Mouse (Mus musculus) midbrain, embryonic 16.5 days (tissue): Measurements from ENCODE around the gene Sema6b. TPM values are rescaled to one million over a fixed set of nuclear protein-coding genes. Genes with fewer than 3 reads are reported as not detected.
"Not testable (repeated sequence)": the region's sequence is repeated elsewhere in the genome, so short reads cannot be mapped to it uniquely, and the experiment has no call there.

Source experiments
- ATAC-seq: fragments of 200-750 bp; cut with Nextera tagmentation; 2 replicates; pipeline ENCODE4 v1.8.0; 2017; ENCODE audit warnings: moderate TSS enrichment
- H3K27ac ChIP-seq: fragments of 300-500 bp; sonication (generic); 2 replicates; pipeline ENCODE4 v1.5.1; 2014; ENCODE audit warnings: mild to moderate bottlenecking, low read length, mixed read lengths
- H3K27me3 ChIP-seq: fragments of 300-500 bp; sonication (generic); 2 replicates; pipeline ENCODE4 v1.6.1; 2014; ENCODE audit warnings: low read depth, low read length, mixed read lengths; ENCODE audit not compliant: control insufficient read depth, insufficient read depth
- H3K36me3 ChIP-seq: fragments of 300-500 bp; sonication (generic); 2 replicates; pipeline ENCODE4 v1.6.1; 2014; ENCODE audit warnings: mild to moderate bottlenecking, low read length, moderate library complexity, mixed read lengths; ENCODE audit not compliant: control insufficient read depth, insufficient read depth
- H3K4me1 ChIP-seq: fragments of 300-500 bp; sonication (generic); 2 replicates; pipeline ENCODE4 v1.6.1; 2014; ENCODE audit warnings: mild to moderate bottlenecking, low read length, mixed read lengths; ENCODE audit not compliant: control insufficient read depth, insufficient read depth
- H3K4me2 ChIP-seq: fragments of 300-500 bp; sonication (generic); 2 replicates; pipeline ENCODE4 v1.6.1; 2014; ENCODE audit warnings: mild to moderate bottlenecking, low read length, mixed read lengths
- H3K4me3 ChIP-seq: fragments of 300-500 bp; sonication (generic); 2 replicates; pipeline ENCODE4 v1.5.1; 2014; ENCODE audit warnings: low read depth, mild to moderate bottlenecking, low read length, moderate library complexity, mixed read lengths
- H3K9ac ChIP-seq: fragments of 300-500 bp; sonication (generic); 2 replicates; pipeline ENCODE4 v1.6.1; 2014; ENCODE audit warnings: low read depth, low read length, mixed read lengths
- H3K9me3 ChIP-seq: fragments of 300-500 bp; sonication (generic); replicated peaks from 2 replicates; pipeline ENCODE4 v1.6.1; 2014; ENCODE audit warnings: mild to moderate bottlenecking, low read length, mixed read lengths; ENCODE audit not compliant: control insufficient read depth, poor library complexity, severe bottlenecking
- WGBS: fragments of 180-500 bp; shearing (Covaris S2); extraction: QIAGEN DNeasy Blood & Tissue Kit; methylation state at CpG from one replicate; pipeline ENCODE4 v1.1.7; 2014; 5-methylcytosine and 5-hydroxymethylcytosine counted together
- polyA plus RNA-seq: library from polyadenylated mRNA; unstranded; fragments of >200 nt; fragmentation: Nextera tagmentation; extraction: Ambion mirVana; gene quantifications from 2 replicates; pipeline ENCODE4 v1.2.1, GENCODE M21; 2015

The Sema6b gene
- polyA plus RNA-seq, 1 experiment from 2014 or later: 13.2 TPM

- Histone ChIP-seq H3K4me1 (0 out of 2 replicates have a peak, but pooled peaks cover 3% of the 10 kb centered on the region), H3K27ac (no peak overlapping the region), H3K27me3 (no peaks in the 10 kb centered on the region), H3K36me3 (no peaks in the 10 kb centered on the region), H3K4me3 (no peak overlapping the region), H3K4me2 (no peak overlapping the region), H3K9ac (no peak overlapping the region), H3K9me3 (no peaks in the 10 kb centered on the region)
- 73% methylated on average over 3 of the region's 3 CpGs for WGBS
- ATAC-seq: no peak; the same call in 1 of the 2 replicates
These were observed 27.4 kb downstream of the Sema6b start for GRCm38 (mm10) chr17:56112743-56113142.

GRCm38 (mm10) chr17:56111864-56112263 is 28.3 kb downstream of the Sema6b start:
- Histone ChIP-seq H3K4me2 (no peak overlapping the region), H3K27me3 (no peaks in the 10 kb centered on the region), H3K4me1 (no peaks in the 10 kb centered on the region), H3K27ac (no peak overlapping the region), H3K9me3 (no peaks in the 10 kb centered on the region), H3K4me3 (no peak overlapping the region), H3K36me3 (no peaks in the 10 kb centered on the region), H3K9ac (no peak overlapping the region)
- 43% methylated on average over 5 of the region's 5 CpGs for WGBS
- ATAC-seq: no peak

DNA sequence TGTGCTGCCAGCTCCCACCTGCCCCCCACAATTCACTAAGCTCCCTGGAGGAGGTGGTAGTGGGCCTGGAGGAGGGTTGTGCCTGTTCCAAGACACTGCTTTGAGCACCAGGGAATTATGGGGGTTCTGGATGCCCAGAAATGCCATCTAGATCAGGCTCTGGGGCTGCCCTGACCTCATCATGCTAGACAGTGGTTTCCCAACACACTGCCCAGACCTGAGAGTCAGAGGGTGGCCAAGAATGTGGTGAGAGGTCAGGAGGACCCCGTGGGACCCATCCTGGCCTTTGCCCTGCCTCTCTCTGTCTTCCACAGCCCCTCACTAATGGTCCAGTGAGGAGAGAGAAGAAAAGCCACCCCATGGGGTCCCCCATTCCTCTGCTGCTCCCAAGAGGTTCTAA is 29.1 kb downstream of the Sema6b start:
- ATAC-seq: no peak
- Histone ChIP-seq H3K4me3 (no peak overlapping the region), H3K4me2 (no peak overlapping the region), H3K9ac (no peak overlapping the region), H3K36me3 (no peaks in the 10 kb centered on the region), H3K4me1 (no peaks in the 10 kb centered on the region), H3K27me3 (no peaks in the 10 kb centered on the region), H3K27ac (no peak overlapping the region), H3K9me3 (no peaks in the 10 kb centered on the region)
- WGBS: 64% methylated on average over 1 of the region's 1 CpGs

- 65% methylated on average over 4 of the region's 4 CpGs for WGBS
- no peak overlapping the region for H3K27ac ChIP-seq
- no peaks in the 10 kb centered on the region for H3K36me3 ChIP-seq
- no peak for ATAC-seq
- H3K4me3 ChIP-seq: no peak overlapping the region
- H3K9ac ChIP-seq: no peak overlapping the region
- no peak overlapping the region for H3K4me2 ChIP-seq
- H3K9me3 ChIP-seq: no peaks in the 10 kb centered on the region
- no peaks in the 10 kb centered on the region for H3K4me1 ChIP-seq
- no peaks in the 10 kb centered on the region for H3K27me3 ChIP-seq
These were observed 29.6 kb downstream of the Sema6b start for GRCm38 (mm10) chr17:56110571-56110970.

DNA sequence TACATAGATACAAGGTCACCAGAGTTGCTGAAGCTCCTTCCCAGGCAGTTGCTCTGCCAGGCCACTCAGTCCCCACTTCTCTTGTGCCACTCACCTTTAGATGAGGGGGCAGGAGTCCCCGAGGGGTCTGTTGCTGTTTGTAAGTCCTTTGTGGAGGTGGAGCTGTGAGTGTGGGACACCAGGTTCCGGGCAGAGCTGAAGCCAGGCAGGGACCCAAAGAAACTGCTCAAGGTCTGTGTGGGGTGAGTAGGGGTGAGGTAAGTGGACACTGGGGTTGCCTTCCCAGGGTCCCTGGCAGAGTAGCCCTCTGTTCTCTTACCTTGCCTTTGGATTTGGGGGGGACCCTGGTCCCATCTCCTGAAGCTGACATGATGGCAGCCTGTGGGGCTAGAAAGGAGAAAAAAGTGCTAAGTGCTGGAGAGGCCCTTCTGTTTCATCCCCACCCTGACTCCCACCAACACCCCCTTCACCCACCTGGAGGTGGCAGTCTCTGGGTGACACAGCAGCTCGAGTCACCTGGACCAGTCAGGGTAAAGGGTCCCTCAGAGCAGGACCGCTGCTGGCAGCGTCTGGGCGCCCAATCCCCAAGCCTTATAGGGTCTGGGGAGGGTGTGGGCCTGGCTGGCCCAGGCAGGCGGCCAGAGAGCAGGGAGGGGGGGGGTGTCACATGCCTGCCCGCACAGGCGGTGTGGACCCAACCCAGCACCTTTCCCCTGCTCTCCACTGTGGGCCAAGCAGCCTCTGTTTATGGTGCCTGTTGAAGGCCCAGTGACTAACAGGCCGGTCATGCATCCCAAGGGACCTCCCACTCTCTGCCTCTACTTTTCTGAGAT is 30.7 kb downstream of the Sema6b start, which contains the start of gene Plin4:
Gene Plin4 (minus strand): TSS at position 585 of the 833 bp plus-strand sequence.
- Histone ChIP-seq H3K27ac (no peak within 1 kb of the TSS), H3K4me3 (no peak within 1 kb of the TSS), H3K4me2 (no peak within 1 kb of the TSS), H3K9me3 (no peaks in the 10 kb centered on the region), H3K27me3 (no peaks in the 10 kb centered on the region), H3K36me3 (no peaks in the 10 kb centered on the region), H3K4me1 (no peaks in the 10 kb centered on the region), H3K9ac (no peak within 1 kb of the TSS)
- WGBS: 59% methylated on average over 10 of the region's 10 CpGs
- 0 out of 2 replicates have a peak, but pooled peaks have one; percentile 19 for ATAC-seq

GRCm38 (mm10) chr17:56108334-56109044 is 31.7 kb downstream of the Sema6b start:
- 87% methylated on average over 6 of the region's 6 CpGs for WGBS
- H3K36me3 ChIP-seq: no peaks in the 10 kb centered on the region
- no peaks in the 10 kb centered on the region for H3K27me3 ChIP-seq
- ATAC-seq: no peak
- no peak overlapping the region for H3K27ac ChIP-seq
- no peak overlapping the region for H3K4me2 ChIP-seq
- H3K9ac ChIP-seq: no peak overlapping the region
- no peaks in the 10 kb centered on the region for H3K4me1 ChIP-seq
- no peaks in the 10 kb centered on the region for H3K9me3 ChIP-seq
- H3K4me3 ChIP-seq: no peak overlapping the region

DNA sequence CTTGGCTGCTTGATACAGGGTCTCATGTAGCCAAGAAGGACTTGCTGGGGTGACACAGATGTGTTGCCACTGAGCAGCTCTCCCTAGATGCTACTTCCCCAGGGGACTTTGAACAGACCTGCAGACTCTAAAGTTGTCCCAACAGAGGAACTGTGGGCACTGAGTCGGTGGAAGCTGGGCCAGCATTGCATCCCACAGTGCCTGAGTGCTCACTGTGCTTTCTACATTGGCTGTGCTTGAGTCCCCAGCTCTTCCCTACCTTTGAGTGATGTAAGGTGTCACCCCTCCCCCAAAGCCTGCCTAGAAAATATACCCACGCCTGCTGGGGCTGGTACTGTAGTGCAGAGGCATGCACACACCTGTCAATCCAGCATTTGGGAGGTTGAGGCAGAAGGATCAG is 32.4 kb downstream of the Sema6b start:
- H3K27me3 ChIP-seq: no peaks in the 10 kb centered on the region
- H3K4me2 ChIP-seq: no peak overlapping the region
- no peaks in the 10 kb centered on the region for H3K36me3 ChIP-seq
- no peak overlapping the region for H3K4me3 ChIP-seq
- H3K27ac ChIP-seq: no peak overlapping the region
- ATAC-seq: no peak
- H3K9ac ChIP-seq: no peak overlapping the region
- WGBS: 80% methylated on average over 2 of the region's 2 CpGs
- H3K4me1 ChIP-seq: no peaks in the 10 kb centered on the region
- H3K9me3 ChIP-seq: no peaks in the 10 kb centered on the region

GRCm38 (mm10) chr17:56106981-56107380 is 33.2 kb downstream of the Sema6b start:
- no peak overlapping the region for H3K27ac ChIP-seq
- H3K4me1 ChIP-seq: no peaks in the 10 kb centered on the region
- H3K9ac ChIP-seq: no peak overlapping the region
- WGBS: 78% methylated on average over 4 of the region's 4 CpGs
- H3K4me2 ChIP-seq: no peak overlapping the region
- H3K27me3 ChIP-seq: no peaks in the 10 kb centered on the region
- H3K36me3 ChIP-seq: peaks cover 6% of the 10 kb centered on the region; the same call in 1 of the 2 replicates
- no peak overlapping the region for H3K4me3 ChIP-seq
- H3K9me3 ChIP-seq: no peaks in the 10 kb centered on the region
- ATAC-seq: no peak

DNA sequence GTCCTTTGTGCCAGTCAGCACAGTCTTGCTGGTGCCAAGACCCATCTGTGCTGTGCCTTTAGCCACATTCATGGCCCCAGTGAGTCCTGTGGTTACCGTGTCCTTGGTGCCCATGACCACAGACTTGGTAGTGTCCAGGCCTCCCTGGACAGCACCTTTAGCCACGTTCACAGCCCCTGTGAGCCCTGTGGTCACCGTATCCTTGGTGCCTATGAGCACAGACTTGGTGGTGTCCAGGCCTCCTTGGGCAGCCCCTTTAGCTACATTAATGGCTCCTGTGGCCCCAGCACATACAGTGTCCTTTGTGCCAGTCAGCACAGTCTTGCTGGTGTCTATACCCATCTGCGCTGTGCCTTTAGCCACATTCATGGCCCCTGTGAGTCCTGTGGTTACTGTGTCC is 33.7 kb downstream of the Sema6b start:
- H3K4me1 ChIP-seq, H3K36me3 ChIP-seq, H3K9ac ChIP-seq, H3K9me3 ChIP-seq, H3K27ac ChIP-seq, H3K4me2 ChIP-seq, H3K4me3 ChIP-seq, ATAC-seq, H3K27me3 ChIP-seq: not testable (repeated sequence)
- WGBS: 95% methylated on average over 4 of the region's 4 CpGs
